Comparison of ENCODE assay signal across 16 mouse cellular contexts in genomic region chr7:81874636-81875035, GRCm38 (mm10). TPM values are rescaled to one million over a fixed set of nuclear protein-coding genes. Genes with fewer than 3 reads are reported as not detected.
A peak's percentile ranks its signal among the peaks of the same experiment; 100 is the strongest.
DNase-seq lines count a peak whose midpoint lies in the region; ATAC-seq lines count a peak whose summit lies in the region.
"Had no signal": no experiment of that assay in that cellular context is flagged by ENCODE, and none has a peak within 500 bp of the region (broad histone marks: within the 10 kb centered on the region; RNA-seq: fewer than 3 reads in every experiment).

No protein-coding gene starts in this region.

- peak; percentile 36; the same call in 1 of the 2 replicates for ATAC-seq in heart, embryonic 12.5 days (ENCODE audit: insufficient number of reproducible peaks, low FRiP score)
- no peak for ATAC-seq in embryonic facial prominence, embryonic 15.5 days (ENCODE audit: insufficient number of reproducible peaks, low FRiP score, low TSS enrichment, low read depth)

- H3K9ac ChIP-seq in heart, embryonic 12.5 days, result no peak overlapping the region
- no peak overlapping the region for H3K9ac ChIP-seq in embryonic facial prominence, embryonic 15.5 days
- H3K9ac ChIP-seq: heart, embryonic 13.5 days; limb, embryonic 13.5 days had no signal

- H3K27ac ChIP-seq in heart, embryonic 12.5 days (ENCODE audit: poor library complexity, severe bottlenecking), result no peak overlapping the region
- H3K27ac ChIP-seq in embryonic facial prominence, embryonic 15.5 days (replicated peaks), result 0 out of 2 replicates have a peak overlapping the region, but pooled peaks have one; percentile 1
- H3K27ac ChIP-seq: heart, embryonic 13.5 days; limb, embryonic 13.5 days; stomach, postnatal 0 days had no signal

- peaks cover 15% of the 10 kb centered on the region for H3K4me1 ChIP-seq in heart, embryonic 12.5 days (replicated peaks)
- H3K4me1 ChIP-seq in embryonic facial prominence, embryonic 15.5 days, result peaks cover 11% of the 10 kb centered on the region
- H3K4me1 ChIP-seq: limb, embryonic 13.5 days had no signal

- no peak overlapping the region for H3K4me2 ChIP-seq in heart, embryonic 12.5 days
- H3K4me2 ChIP-seq in embryonic facial prominence, embryonic 15.5 days (replicated peaks), result no peak overlapping the region
- H3K4me2 ChIP-seq: heart, embryonic 13.5 days; limb, embryonic 13.5 days had no signal

- no peaks in the 10 kb centered on the region for H3K27me3 ChIP-seq in heart, embryonic 12.5 days (replicated peaks)
- H3K27me3 ChIP-seq in embryonic facial prominence, embryonic 15.5 days, result no peaks in the 10 kb centered on the region
- H3K27me3 ChIP-seq: heart, embryonic 13.5 days; limb, embryonic 13.5 days had no signal

- no peak for DNase-seq in heart, adult 9 months (ENCODE audit: low spot score in 2 of 2)
- peak; percentile 61 for DNase-seq in left cerebral cortex, postnatal 4 days
- no peak for DNase-seq in left cerebral cortex, adult 11 months (ENCODE audit: low spot score)
- peak; percentile 54 to 70 for DNase-seq in lung, postnatal 4 days
- no peak for DNase-seq in cerebellum, adult 8-10 months
- DNase-seq in adrenal gland, postnatal 25 days, result no peak
- DNase-seq: cerebellum, postnatal 14 days had no signal

- H3K9me3 ChIP-seq in heart, embryonic 12.5 days (replicated peaks), result no peaks in the 10 kb centered on the region
- H3K9me3 ChIP-seq in embryonic facial prominence, embryonic 15.5 days (replicated peaks), result no peaks in the 10 kb centered on the region
- H3K9me3 ChIP-seq: heart, embryonic 13.5 days; limb, embryonic 13.5 days had no signal

- 67% methylated on average over 6 of the region's 6 CpGs for WGBS in heart, embryonic 12.5 days
- 32% methylated on average over 6 of the region's 6 CpGs for WGBS in embryonic facial prominence, embryonic 15.5 days

- no peak overlapping the region for H3K4me3 ChIP-seq in heart, embryonic 12.5 days
- H3K4me3 ChIP-seq in embryonic facial prominence, embryonic 15.5 days (replicated peaks), result no peak overlapping the region
- H3K4me3 ChIP-seq: heart, embryonic 13.5 days; limb, embryonic 13.5 days had no signal

- H3K36me3 ChIP-seq in heart, embryonic 12.5 days, result peaks cover 10% of the 10 kb centered on the region
- H3K36me3 ChIP-seq in embryonic facial prominence, embryonic 15.5 days, result no peaks in the 10 kb centered on the region

- intact Hi-C loops in left cerebral cortex, postnatal 4 days (cut with DNase I), result no loop called here

RNA-seq across cellular contexts. Expression of gene Tm6sf1, which starts 15.8 kb away (rescaled TPM):
- 25.0 and 26.8 TPM in 2 replicates for polyA plus RNA-seq in heart, embryonic 12.5 days (2016; fragmentation: Nextera tagmentation; extraction: Ambion mirVana)
- 10 to 100 TPM; 13.9 to 14.1 TPM for total RNA-seq in left cerebral cortex, postnatal 4 days (2021)
- polyA plus RNA-seq in embryonic facial prominence, embryonic 15.5 days (2015; fragmentation: Nextera tagmentation; extraction: Ambion mirVana), result 22.1 and 25.1 TPM in 2 replicates
- 11.6 and 12.4 TPM in 2 replicates for total RNA-seq in adrenal gland, postnatal 25 days (2021)

RNA-seq across cellular contexts. Expression of gene Gm10160, which starts 19.0 kb away (rescaled TPM):
- polyA plus RNA-seq in heart, embryonic 12.5 days (2016; fragmentation: Nextera tagmentation; extraction: Ambion mirVana), result not detected in 2 replicates
- not detected for total RNA-seq in left cerebral cortex, postnatal 4 days (2021)
- not detected in 2 replicates for polyA plus RNA-seq in embryonic facial prominence, embryonic 15.5 days (2015; fragmentation: Nextera tagmentation; extraction: Ambion mirVana)
- total RNA-seq in adrenal gland, postnatal 25 days (2021), result not detected in 2 replicates
- total RNA-seq: gastrocnemius, adult 18-20 months; layer of hippocampus, postnatal 14 days had no signal
- polyA plus RNA-seq: heart, embryonic 13.5 days; limb, embryonic 13.5 days; lung, embryonic 16.5 days; small intestine, adult 2 months; stomach, postnatal 0 days had no signal

RNA-seq across cellular contexts. Expression of gene Btbd1, which starts 45.4 kb away (rescaled TPM):
- polyA plus RNA-seq in heart, embryonic 12.5 days (2016; fragmentation: Nextera tagmentation; extraction: Ambion mirVana), result 111 and 114 TPM in 2 replicates
- total RNA-seq in left cerebral cortex, postnatal 4 days (2021), result 100 to 1,000 TPM; 130 to 133 TPM
- 60.7 and 64.9 TPM in 2 replicates for polyA plus RNA-seq in embryonic facial prominence, embryonic 15.5 days (2015; fragmentation: Nextera tagmentation; extraction: Ambion mirVana)
- total RNA-seq in adrenal gland, postnatal 25 days (2021), result 113 and 119 TPM in 2 replicates

RNA-seq across cellular contexts. Expression of gene Hdgfl3, which starts 59.6 kb away (rescaled TPM):
- 15.1 and 15.2 TPM in 2 replicates for polyA plus RNA-seq in heart, embryonic 12.5 days (2016; fragmentation: Nextera tagmentation; extraction: Ambion mirVana)
- total RNA-seq in left cerebral cortex, postnatal 4 days (2021), result 100 to 1,000 TPM; 124 to 126 TPM
- 14.7 and 15.0 TPM in 2 replicates for polyA plus RNA-seq in embryonic facial prominence, embryonic 15.5 days (2015; fragmentation: Nextera tagmentation; extraction: Ambion mirVana)
- 12.4 and 14.2 TPM in 2 replicates for total RNA-seq in adrenal gland, postnatal 25 days (2021)

Comparison
In these comparisons a context has a peak if more than half of its experiments do, and no peak if none do; other contexts are left out.
1. DNase-seq: peak in left cerebral cortex, postnatal 4 days (single experiment) and lung, postnatal 4 days (2 of 2); none in heart, adult 9 months (0 of 2), left cerebral cortex, adult 11 months (single experiment), cerebellum, adult 8-10 months (single experiment) and adrenal gland, postnatal 25 days (single experiment).